Mouse (Mus musculus): ENCODE measurements at regions not wholly inside any gene's neighbourhood (a gene's known extent, or its start where the extent isn't known, plus 50 kb on each side); places are given as distances from the start of the nearest gene placed in this dataset.
A peak's percentile ranks its signal among the peaks of the same experiment; 100 is the strongest.
"Not testable (repeated sequence)": the region's sequence is repeated elsewhere in the genome, so short reads cannot be mapped to it uniquely, and the experiment has no call there.

GRCm38 (mm10) chr3:120531880-120532580, 639.5 kb downstream of the Rwdd3 start:
- DNase-seq (ENCODE audit: low read depth, low spot score): no peak

- no peak for DNase-seq (ENCODE audit: low read depth, low spot score)
Observed at GRCm38 (mm10) chr3:120511651-120512050, 659.8 kb downstream of the Rwdd3 start.

- no peak for DNase-seq (ENCODE audit: low read depth, low spot score)
Observed at GRCm38 (mm10) chr3:120498937-120499336, 672.6 kb downstream of the Rwdd3 start.

GRCm38 (mm10) chr3:120477934-120478333, 693.6 kb downstream of the Rwdd3 start:
- no peak for DNase-seq (ENCODE audit: low read depth, low spot score)

- no peak for DNase-seq (ENCODE audit: low read depth, low spot score)
Observed at GRCm38 (mm10) chr3:120477232-120477631, 693.0 kb upstream of the Ptbp2 start.

GRCm38 (mm10) chr3:120473645-120474038, 689.4 kb upstream of the Ptbp2 start:
- no peak for DNase-seq (ENCODE audit: low read depth, low spot score)

- no peak for DNase-seq (ENCODE audit: low read depth, low spot score)
Observed at GRCm38 (mm10) chr3:120472687-120473644, 688.7 kb upstream of the Ptbp2 start.

- no peak for DNase-seq (ENCODE audit: low read depth, low spot score)
Observed at GRCm38 (mm10) chr3:120471878-120472444, 687.7 kb upstream of the Ptbp2 start.

- DNase-seq (ENCODE audit: low read depth, low spot score): no peak
Observed at GRCm38 (mm10) chr3:120468887-120469286, 684.6 kb upstream of the Ptbp2 start.

GRCm38 (mm10) chr3:120460717-120461116, 676.5 kb upstream of the Ptbp2 start:
- DNase-seq (ENCODE audit: low read depth, low spot score): no peak

- DNase-seq (ENCODE audit: low read depth, low spot score): no peak
Observed at GRCm38 (mm10) chr3:120457912-120458311, 673.6 kb upstream of the Ptbp2 start.

- no peak for DNase-seq (ENCODE audit: low read depth, low spot score)
Observed at GRCm38 (mm10) chr3:120441127-120441526, 656.9 kb upstream of the Ptbp2 start.

GRCm38 (mm10) chr3:120430285-120430684, 646.0 kb upstream of the Ptbp2 start:
- DNase-seq (ENCODE audit: low read depth, low spot score): no peak

GRCm38 (mm10) chr3:120416634-120417033, 632.4 kb upstream of the Ptbp2 start:
- DNase-seq (ENCODE audit: low read depth, low spot score): no peak

- DNase-seq (ENCODE audit: low read depth, low spot score): peak; percentile 1
Observed at GRCm38 (mm10) chr3:120375688-120376289, 591.5 kb upstream of the Ptbp2 start.

- no peak for DNase-seq (ENCODE audit: low read depth, low spot score)
Observed at GRCm38 (mm10) chr3:120342747-120343377, 558.6 kb upstream of the Ptbp2 start.

GRCm38 (mm10) chr3:120341882-120342281, 557.6 kb upstream of the Ptbp2 start:
- DNase-seq (ENCODE audit: low read depth, low spot score): no peak

- no peak for DNase-seq (ENCODE audit: low read depth, low spot score)
Observed at GRCm38 (mm10) chr3:120335843-120336585, 551.7 kb upstream of the Ptbp2 start.

- not testable (repeated sequence) for DNase-seq (ENCODE audit: low read depth, low spot score)
Observed at GRCm38 (mm10) chr3:120307042-120307441, 522.8 kb upstream of the Ptbp2 start.

- no peak for DNase-seq (ENCODE audit: low read depth, low spot score)
Observed at GRCm38 (mm10) chr3:120305608-120306007, 521.3 kb upstream of the Ptbp2 start.

All from R1 (cell line).